Mouse (Mus musculus) midbrain, postnatal 0 days (tissue): ENCODE measurements at regions not wholly inside any gene's neighbourhood (a gene's known extent, or its start where the extent isn't known, plus 50 kb on each side); places are given as distances from the start of the nearest gene placed in this dataset.
"Not testable (repeated sequence)": the region's sequence is repeated elsewhere in the genome, so short reads cannot be mapped to it uniquely, and the experiment has no call there.

Experiments used
- ATAC-seq: fragments of 200-750 bp; cut with Nextera tagmentation; 2 replicates; pipeline ENCODE4 v1.8.0; 2017; ENCODE audit warnings: moderate number of reproducible peaks, mild to moderate bottlenecking, moderate TSS enrichment, moderate library complexity; ENCODE audit not compliant: low FRiP score
- DNase-seq: peaks from one replicate; pipeline ENCODE4 v3.0.0-alpha.2; 2015; ENCODE audit warnings: low spot score
- H3K27ac ChIP-seq: fragments of 300-500 bp; sonication (generic); 2 replicates; pipeline ENCODE4 v1.5.1; 2014; ENCODE audit warnings: low read depth, mild to moderate bottlenecking, low read length, mixed read lengths
- H3K27me3 ChIP-seq: fragments of 300-500 bp; sonication (generic); 2 replicates; pipeline ENCODE4 v1.6.1; 2014; ENCODE audit warnings: low read length, control low read depth, mixed read lengths; ENCODE audit not compliant: insufficient read depth
- H3K36me3 ChIP-seq: fragments of 300-500 bp; sonication (generic); 2 replicates; pipeline ENCODE4 v1.6.1; 2014; ENCODE audit warnings: low read length, control low read depth, mixed read lengths; ENCODE audit not compliant: insufficient read depth
- H3K4me1 ChIP-seq: fragments of 300-500 bp; sonication (generic); 2 replicates; pipeline ENCODE4 v1.6.1; 2014; ENCODE audit warnings: mild to moderate bottlenecking, control low read depth, antibody characterized with exemption, low read length, mixed read lengths; ENCODE audit not compliant: insufficient read depth
- H3K4me2 ChIP-seq: fragments of 300-500 bp; sonication (generic); 2 replicates; pipeline ENCODE4 v1.6.1; 2014; ENCODE audit warnings: low read depth, mild to moderate bottlenecking, low read length, mixed read lengths; ENCODE audit not compliant: poor library complexity, severe bottlenecking
- H3K4me3 ChIP-seq: fragments of 300-500 bp; sonication (generic); 2 replicates; pipeline ENCODE4 v1.5.1; 2014; ENCODE audit warnings: low read depth, mild to moderate bottlenecking, low read length, moderate library complexity
- H3K9ac ChIP-seq: fragments of 300-500 bp; sonication (generic); replicated peaks from 2 replicates; pipeline ENCODE4 v1.6.1; 2014; ENCODE audit warnings: mild to moderate bottlenecking, low read length, moderate library complexity, mixed read lengths; ENCODE audit not compliant: poor library complexity, severe bottlenecking
- H3K9me3 ChIP-seq: fragments of 300-500 bp; sonication (generic); 2 replicates; pipeline ENCODE4 v1.6.1; 2016; ENCODE audit warnings: low read length, control low read depth
- CTCF ChIP-seq: IDR thresholded peaks from 2 replicates; pipeline ENCODE4 v1.5.1; 2016; ENCODE audit warnings: antibody characterized with exemption, mild to moderate bottlenecking
- WGBS: fragments of 180-500 bp; shearing (Covaris S2); extraction: QIAGEN DNeasy Blood & Tissue Kit; methylation state at CpG from one replicate; pipeline ENCODE4 v1.1.7; 2014; 5-methylcytosine and 5-hydroxymethylcytosine counted together

DNA sequence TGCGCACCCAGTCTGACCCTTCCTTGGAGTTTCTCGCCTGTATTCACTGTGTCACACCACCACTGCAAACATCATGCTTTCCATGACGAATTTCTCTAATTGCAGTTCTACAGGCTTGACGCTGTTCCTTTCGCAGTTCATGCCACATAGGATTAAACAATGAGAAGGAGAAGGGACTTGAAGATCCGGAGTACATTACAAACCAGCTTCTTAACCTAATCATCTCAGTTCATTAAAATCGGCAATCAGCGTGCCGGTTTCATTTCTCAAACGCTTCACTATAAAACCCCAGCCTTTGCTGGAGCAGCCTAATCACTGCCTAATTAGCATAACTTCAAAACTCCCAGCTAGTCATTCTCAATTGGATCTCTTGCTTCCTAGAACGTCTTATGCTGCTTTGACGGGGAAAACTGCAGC, 196.5 kb upstream of the Slc7a11 start:
- no peak for ATAC-seq
- no peak for TF ChIP-seq CTCF

GRCm38 (mm10) chr3:50634457-50635075, 191.2 kb upstream of the Slc7a11 start:
- no peak for TF ChIP-seq CTCF
- Histone ChIP-seq H3K9ac (no peak overlapping the region), H3K4me2 (no peak overlapping the region), H3K9me3 (peaks cover 5% of the 10 kb centered on the region; the same call in 1 of the 2 replicates), H3K27ac (no peak overlapping the region), H3K4me1 (no peaks in the 10 kb centered on the region), H3K27me3 (no peaks in the 10 kb centered on the region), H3K36me3 (no peaks in the 10 kb centered on the region), H3K4me3 (no peak overlapping the region)
- ATAC-seq (no peak), DNase-seq (no peak)
- 58% methylated on average over 7 of the region's 7 CpGs for WGBS

More for the DNA sequence above, 196.5 kb upstream of the Slc7a11 start:
- DNase-seq = peak; percentile 25
- Histone ChIP-seq H3K27ac (no peak overlapping the region), H3K4me1 (no peaks in the 10 kb centered on the region), H3K9me3 (no peaks in the 10 kb centered on the region), H3K36me3 (no peaks in the 10 kb centered on the region), H3K4me2 (peak overlapping the region; percentile 7; the same call in 1 of the 2 replicates), H3K9ac (no peak overlapping the region), H3K4me3 (no peak overlapping the region), H3K27me3 (no peaks in the 10 kb centered on the region)
- WGBS = 33% methylated on average over 12 of the region's 12 CpGs

DNA sequence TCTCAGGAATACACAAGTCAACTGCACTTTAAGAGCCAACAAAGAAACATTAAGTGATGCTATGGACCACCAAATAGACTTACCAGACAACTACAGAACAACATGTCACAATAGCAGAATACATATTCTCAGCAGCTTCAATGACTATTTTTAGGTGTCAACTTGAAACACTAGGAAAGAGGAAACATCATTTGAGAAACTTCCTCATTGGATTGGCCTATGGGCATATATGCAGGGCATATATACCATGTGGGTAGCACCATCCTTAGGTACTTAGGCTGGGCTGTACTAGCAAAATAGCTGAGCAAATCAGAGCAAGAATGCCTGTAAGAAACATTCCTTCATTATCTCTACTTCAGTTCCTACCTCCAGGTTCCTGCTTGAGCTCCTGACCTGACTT, 187.9 kb upstream of the Slc7a11 start:
- DNase-seq (no peak), ATAC-seq (no peak)
- Histone ChIP-seq H3K9ac (no peak overlapping the region), H3K4me3 (no peak overlapping the region), H3K27me3 (no peaks in the 10 kb centered on the region), H3K4me1 (no peaks in the 10 kb centered on the region), H3K27ac (no peak overlapping the region), H3K36me3 (no peaks in the 10 kb centered on the region), H3K4me2 (no peak overlapping the region), H3K9me3 (peaks cover 5% of the 10 kb centered on the region; the same call in 1 of the 2 replicates)
- TF ChIP-seq CTCF = no peak

DNA sequence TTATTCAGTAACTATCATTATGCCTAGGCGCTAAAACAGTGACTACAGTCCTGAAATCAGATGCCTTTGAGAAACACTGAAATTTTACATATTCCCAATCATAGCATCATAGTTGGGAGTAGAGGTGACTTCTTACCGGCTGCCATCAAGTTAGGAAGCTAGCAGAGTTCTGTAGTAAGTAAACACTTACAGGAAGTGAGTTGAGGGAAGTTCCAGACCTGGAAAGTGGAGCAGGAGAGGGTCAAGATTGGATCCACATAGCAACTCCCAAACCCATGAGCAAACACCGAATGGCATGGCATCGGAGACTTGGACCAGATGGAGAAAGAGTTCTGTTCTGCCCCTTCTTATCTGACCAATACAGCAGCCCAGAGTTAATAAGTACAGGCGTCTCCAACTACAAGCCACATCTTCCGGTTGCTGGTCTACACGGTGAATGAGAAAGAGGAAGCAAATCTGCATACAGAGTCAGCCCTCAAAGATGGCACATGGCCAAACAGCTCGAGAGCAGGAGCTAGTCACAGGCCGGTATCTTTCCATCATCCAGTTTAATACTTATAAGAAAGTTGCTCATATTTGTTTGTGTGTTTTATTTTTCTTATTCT, 184.8 kb upstream of the Slc7a11 start:
- Histone ChIP-seq H3K9me3 (peaks cover 5% of the 10 kb centered on the region; the same call in 1 of the 2 replicates), H3K4me3 (no peak overlapping the region), H3K4me2 (no peak overlapping the region), H3K27ac (no peak overlapping the region), H3K36me3 (no peaks in the 10 kb centered on the region), H3K9ac (no peak overlapping the region), H3K4me1 (no peaks in the 10 kb centered on the region), H3K27me3 (no peaks in the 10 kb centered on the region)
- ATAC-seq (no peak), DNase-seq (no peak)
- WGBS = 89% methylated on average over 9 of the region's 9 CpGs
- TF ChIP-seq CTCF = no peak

GRCm38 (mm10) chr3:50621176-50621575, 177.8 kb upstream of the Slc7a11 start:
- H3K4me2 ChIP-seq, H3K9ac ChIP-seq, H3K36me3 ChIP-seq, ATAC-seq, H3K27me3 ChIP-seq, DNase-seq, H3K4me3 ChIP-seq, H3K9me3 ChIP-seq, H3K27ac ChIP-seq, H3K4me1 ChIP-seq: not testable (repeated sequence)
- WGBS = 65% methylated on average over 3 of the region's 3 CpGs

- 75% methylated on average over 6 of the region's 6 CpGs for WGBS
- Histone ChIP-seq H3K9me3 (no peaks in the 10 kb centered on the region), H3K9ac (no peak overlapping the region), H3K4me2 (no peak overlapping the region), H3K4me1 (no peaks in the 10 kb centered on the region), H3K27me3 (no peaks in the 10 kb centered on the region), H3K36me3 (no peaks in the 10 kb centered on the region), H3K27ac (no peak overlapping the region), H3K4me3 (no peak overlapping the region)
- no peak for DNase-seq
- no peak for ATAC-seq
- TF ChIP-seq CTCF = no peak
Observed at GRCm38 (mm10) chr3:50619061-50619460, 175.6 kb upstream of the Slc7a11 start.
